Mouse (Mus musculus): ENCODE results near the gene Hnrnpa1. TPM values are rescaled to one million over a fixed set of nuclear protein-coding genes. Genes with fewer than 3 reads are reported as not detected.
A peak's percentile ranks its signal among the peaks of the same experiment; 100 is the strongest.

The Hnrnpa1 gene
- polyA plus RNA-seq, 1 experiment = 1,085 TPM

DNA sequence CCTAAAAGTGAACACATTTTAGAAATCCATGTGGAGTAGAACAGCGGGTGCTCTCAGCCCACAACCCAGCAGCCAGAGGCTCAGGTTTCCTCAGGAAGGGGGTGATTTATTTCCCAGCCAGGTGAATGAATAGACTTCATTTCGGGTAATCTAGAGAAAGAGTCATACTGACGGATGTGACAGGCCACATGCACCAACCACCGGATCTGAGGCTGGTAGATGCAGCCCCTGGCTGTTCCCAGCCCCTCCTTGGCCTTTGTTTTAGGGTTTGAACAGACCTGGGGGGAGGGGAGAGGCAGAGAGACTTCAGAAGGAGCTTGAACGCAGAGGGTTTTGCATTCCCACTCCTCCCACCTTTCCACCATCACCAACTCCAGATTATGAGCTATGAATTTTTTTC is 55.6 kb downstream of the Hnrnpa1 start:
- DNase-seq (ENCODE audit: low read depth) = peak; percentile 27

More for the DNA sequence above, 55.6 kb downstream of the Hnrnpa1 start:
- TF ChIP-seq POLR2A (IDR thresholded peaks at IDR 0.05; ENCODE audit: borderline replicate concordance, extremely low read depth, insufficient read depth, insufficient read length, poor library complexity, severe bottlenecking) (no peak), CTCF (IDR thresholded peaks at IDR 0.05; ENCODE audit: borderline replicate concordance, extremely low read depth, insufficient read depth, insufficient read length) (no peak)

Other genes starting within 250 kb of the Hnrnpa1 start
- not detected in 2 replicates for gene Hoxc8, start 249.8 kb upstream of the Hnrnpa1 start, polyA plus RNA-seq (2012; rRNA removed)
- 0.11 and 0.63 TPM in 2 replicates for gene Hoxc6, start 242.2 kb upstream of the Hnrnpa1 start, polyA plus RNA-seq (2012; rRNA removed)
- gene Hoxc4, start 221.5 kb upstream of the Hnrnpa1 start, polyA plus RNA-seq (2012; rRNA removed) = 1.2 and 13.6 TPM in 2 replicates
- 30.5 and 31.6 TPM in 2 replicates for gene Smug1, start 73.3 kb upstream of the Hnrnpa1 start, polyA plus RNA-seq (2012; rRNA removed)
- gene Cbx5, start 616 bp upstream of the Hnrnpa1 start, polyA plus RNA-seq (2012; rRNA removed) = 101 and 118 TPM in 2 replicates
- 0.53 and 1.2 TPM in 2 replicates for gene Nfe2, start 18.0 kb downstream of the Hnrnpa1 start, polyA plus RNA-seq (2012; rRNA removed)
- gene Copz1, start 32.3 kb downstream of the Hnrnpa1 start, polyA plus RNA-seq (2012; rRNA removed) = 165 and 192 TPM in 2 replicates
- 0.30 and 0.33 TPM in 2 replicates for gene Gpr84, start 70.2 kb downstream of the Hnrnpa1 start, polyA plus RNA-seq (2012; rRNA removed)
- 20.3 and 37.5 TPM in 2 replicates for gene Zfp385a, start 99.7 kb downstream of the Hnrnpa1 start, polyA plus RNA-seq (2012; rRNA removed)
- 7.6 and 11.1 TPM in 2 replicates for gene Itga5, start 126.3 kb downstream of the Hnrnpa1 start, polyA plus RNA-seq (2012; rRNA removed)
- not detected in 2 replicates for gene Gtsf1, start 190.0 kb downstream of the Hnrnpa1 start, polyA plus RNA-seq (2012; rRNA removed)
- gene Gtsf2, start 208.0 kb downstream of the Hnrnpa1 start, polyA plus RNA-seq (2012; rRNA removed) = not detected in 2 replicates
- 1.6 and 2.2 TPM in 2 replicates for gene Nckap1l, start 213.4 kb downstream of the Hnrnpa1 start, polyA plus RNA-seq (2012; rRNA removed)